Mouse (Mus musculus) kidney, postnatal 0 days (tissue): ENCODE results near the gene Rsph14. TPM values are rescaled to one million over a fixed set of nuclear protein-coding genes. Genes with fewer than 3 reads are reported as not detected.

Source experiments
- ATAC-seq: fragments of 200-750 bp; cut with Nextera tagmentation; replicated peaks from 2 replicates; pipeline ENCODE4 v1.8.0; 2017; ENCODE audit warnings: low read depth, moderate number of reproducible peaks, moderate TSS enrichment, moderate library complexity; ENCODE audit not compliant: low FRiP score
- DNase-seq: peaks from one replicate; pipeline ENCODE4 v3.0.0-alpha.2; 2016; ENCODE audit warnings: low spot score
- H3K27ac ChIP-seq: fragments of 300-500 bp; sonication (generic); 2 replicates; pipeline ENCODE4 v1.5.1; 2014; ENCODE audit warnings: mild to moderate bottlenecking
- H3K27me3 ChIP-seq: fragments of 300-500 bp; sonication (generic); 2 replicates; pipeline ENCODE4 v1.6.1; 2014; ENCODE audit warnings: low read length, mixed read lengths; ENCODE audit not compliant: insufficient read depth
- H3K36me3 ChIP-seq: fragments of 300-500 bp; sonication (generic); 2 replicates; pipeline ENCODE4 v1.6.1; 2014; ENCODE audit warnings: low read length, mixed read lengths; ENCODE audit not compliant: insufficient read depth
- H3K4me1 ChIP-seq: fragments of 300-500 bp; sonication (generic); replicated peaks from 2 replicates; pipeline ENCODE4 v1.6.1; 2014; ENCODE audit warnings: antibody characterized with exemption, low read length, mixed read lengths; ENCODE audit not compliant: insufficient read depth
- H3K4me2 ChIP-seq: fragments of 300-500 bp; sonication (generic); 2 replicates; pipeline ENCODE4 v1.6.1; 2014; ENCODE audit warnings: mild to moderate bottlenecking, low read length, moderate library complexity, mixed read lengths
- H3K4me3 ChIP-seq: fragments of 300-500 bp; sonication (generic); replicated peaks from 2 replicates; pipeline ENCODE4 v1.5.1; 2014; ENCODE audit warnings: low read depth, low read length
- H3K9ac ChIP-seq: fragments of 300-500 bp; sonication (generic); 2 replicates; pipeline ENCODE4 v1.6.1; 2014; ENCODE audit warnings: low read depth, low read length
- H3K9me3 ChIP-seq: fragments of 300-500 bp; sonication (generic); replicated peaks from 2 replicates; pipeline ENCODE4 v1.6.1; 2016; ENCODE audit warnings: low read length, inconsistent platforms, mixed read lengths
- CTCF ChIP-seq: IDR thresholded peaks from 2 replicates; pipeline ENCODE4 v1.5.1; 2016; ENCODE audit warnings: antibody characterized with exemption, low read depth, mild to moderate bottlenecking, moderate library complexity
- WGBS: fragments of 180-500 bp; shearing (Covaris S2); extraction: QIAGEN DNeasy Blood & Tissue Kit; methylation state at CpG from one replicate; pipeline ENCODE4 v1.1.7; 2014; 5-methylcytosine and 5-hydroxymethylcytosine counted together
- polyA plus RNA-seq: library from polyadenylated mRNA; unstranded; fragments of >200 nt; fragmentation: Nextera tagmentation; extraction: Ambion mirVana; gene quantifications from 2 replicates; pipeline ENCODE4 v1.2.1, GENCODE M21; 2015

Rsph14 gene
- polyA plus RNA-seq, 1 experiment from 2014 or later = not detected

DNA sequence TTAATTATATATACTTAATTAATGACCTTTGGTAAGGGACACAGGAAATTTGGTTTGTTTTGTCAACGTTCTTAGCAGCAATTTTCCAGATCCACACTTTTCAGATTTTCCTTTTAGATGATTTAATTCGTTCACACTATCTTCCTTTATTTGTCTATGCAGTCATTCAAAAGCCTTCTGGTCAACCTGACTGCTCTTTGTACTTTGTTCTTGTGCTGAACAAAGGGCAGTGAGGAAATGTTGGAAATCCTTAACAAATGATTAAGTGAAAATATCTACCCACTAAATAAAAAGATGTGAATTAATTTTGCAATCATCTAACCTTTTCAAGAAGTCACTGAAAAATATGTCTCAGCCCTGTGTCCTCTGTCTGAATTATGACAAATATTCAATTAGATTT lies 124.0 kb downstream of the Rsph14 start:
- DNase-seq = no peak
- Histone ChIP-seq H3K36me3 (no peaks in the 10 kb centered on the region), H3K4me1 (no peaks in the 10 kb centered on the region), H3K9me3 (no peaks in the 10 kb centered on the region), H3K27ac (no peak overlapping the region), H3K27me3 (no peaks in the 10 kb centered on the region), H3K4me3 (no peak overlapping the region), H3K4me2 (no peak overlapping the region), H3K9ac (no peak overlapping the region)
- ATAC-seq = no peak
- 71% methylated on average over 2 of the region's 2 CpGs for WGBS
- no peak for TF ChIP-seq CTCF

Other genes with a start within 250 kb of the Rsph14 start
- gene Gnaz, start 65.4 kb downstream of the Rsph14 start, polyA plus RNA-seq = 5.0 and 5.6 TPM in 2 replicates
- 8.0 and 8.4 TPM in 2 replicates for gene Rab36, start 4.5 kb upstream of the Rsph14 start, polyA plus RNA-seq
- gene Bcr, start 28.0 kb upstream of the Rsph14 start, polyA plus RNA-seq = 5.9 and 6.4 TPM in 2 replicates
- 18.7 and 19.7 TPM in 2 replicates for gene Specc1l, start 179.5 kb upstream of the Rsph14 start, polyA plus RNA-seq